Mouse (Mus musculus): ENCODE measurements at regions not wholly inside any gene's neighbourhood (a gene's known extent, or its start where the extent isn't known, plus 50 kb on each side); places are given as distances from the start of the nearest gene placed in this dataset.
A peak's percentile ranks its signal among the peaks of the same experiment; 100 is the strongest.

GRCm38 (mm10) chr8:115428528-115429290 is 278.9 kb downstream of the Maf start:
- DNase-seq (ENCODE audit: low spot score in 2 of 2): no peak

- no peak for DNase-seq (ENCODE audit: low spot score in 2 of 2)
These were observed 279.6 kb downstream of the Maf start for GRCm38 (mm10) chr8:115428022-115428421.

GRCm38 (mm10) chr8:115427490-115427889 is 280.1 kb downstream of the Maf start:
- no peak for DNase-seq (ENCODE audit: low spot score in 2 of 2)

- DNase-seq (ENCODE audit: low spot score in 2 of 2): no peak
These were observed 281.1 kb downstream of the Maf start for GRCm38 (mm10) chr8:115426543-115426942.

- no peak for DNase-seq (ENCODE audit: low spot score in 2 of 2)
These were observed 282.2 kb downstream of the Maf start for GRCm38 (mm10) chr8:115425360-115425759.

- DNase-seq (ENCODE audit: low spot score in 2 of 2): no peak
These were observed 283.9 kb downstream of the Maf start for GRCm38 (mm10) chr8:115423682-115424081.

GRCm38 (mm10) chr8:115423056-115423455 is 284.5 kb downstream of the Maf start:
- no peak for DNase-seq (ENCODE audit: low spot score in 2 of 2)

GRCm38 (mm10) chr8:115420536-115420935 is 287.1 kb downstream of the Maf start:
- DNase-seq (ENCODE audit: low spot score in 2 of 2): no peak

GRCm38 (mm10) chr8:115420131-115420530 is 287.5 kb downstream of the Maf start:
- no peak for DNase-seq (ENCODE audit: low spot score in 2 of 2)

- DNase-seq (ENCODE audit: low spot score in 2 of 2): no peak
These were observed 289.5 kb downstream of the Maf start for GRCm38 (mm10) chr8:115418056-115418455.

- DNase-seq (ENCODE audit: low spot score in 2 of 2): peak; percentile 35 to 52
These were observed 293.5 kb downstream of the Maf start for GRCm38 (mm10) chr8:115414061-115414473.

GRCm38 (mm10) chr8:115411756-115412155 is 295.8 kb downstream of the Maf start:
- no peak for DNase-seq (ENCODE audit: low spot score in 2 of 2)

GRCm38 (mm10) chr8:115411061-115411460 is 296.5 kb downstream of the Maf start:
- no peak for DNase-seq (ENCODE audit: low spot score in 2 of 2)

GRCm38 (mm10) chr8:115410191-115410590 is 297.4 kb downstream of the Maf start:
- DNase-seq (ENCODE audit: low spot score in 2 of 2): no peak

GRCm38 (mm10) chr8:115407535-115407934 is 300.1 kb downstream of the Maf start:
- DNase-seq (ENCODE audit: low spot score in 2 of 2): no peak

- DNase-seq (ENCODE audit: low spot score in 2 of 2): no peak
These were observed 304.0 kb downstream of the Maf start for GRCm38 (mm10) chr8:115403601-115404000.

- no peak for DNase-seq (ENCODE audit: low spot score in 2 of 2)
These were observed 305.0 kb downstream of the Maf start for GRCm38 (mm10) chr8:115402471-115403197.

Data from spleen, postnatal 14 days (tissue).